Mouse (Mus musculus): ENCODE results near the gene Aqp12. TPM values are rescaled to one million over a fixed set of nuclear protein-coding genes. Genes with fewer than 3 reads are reported as not detected.

Aqp12 gene
- total and polyA plus RNA-seq, 3 experiments = not detected

DNA sequence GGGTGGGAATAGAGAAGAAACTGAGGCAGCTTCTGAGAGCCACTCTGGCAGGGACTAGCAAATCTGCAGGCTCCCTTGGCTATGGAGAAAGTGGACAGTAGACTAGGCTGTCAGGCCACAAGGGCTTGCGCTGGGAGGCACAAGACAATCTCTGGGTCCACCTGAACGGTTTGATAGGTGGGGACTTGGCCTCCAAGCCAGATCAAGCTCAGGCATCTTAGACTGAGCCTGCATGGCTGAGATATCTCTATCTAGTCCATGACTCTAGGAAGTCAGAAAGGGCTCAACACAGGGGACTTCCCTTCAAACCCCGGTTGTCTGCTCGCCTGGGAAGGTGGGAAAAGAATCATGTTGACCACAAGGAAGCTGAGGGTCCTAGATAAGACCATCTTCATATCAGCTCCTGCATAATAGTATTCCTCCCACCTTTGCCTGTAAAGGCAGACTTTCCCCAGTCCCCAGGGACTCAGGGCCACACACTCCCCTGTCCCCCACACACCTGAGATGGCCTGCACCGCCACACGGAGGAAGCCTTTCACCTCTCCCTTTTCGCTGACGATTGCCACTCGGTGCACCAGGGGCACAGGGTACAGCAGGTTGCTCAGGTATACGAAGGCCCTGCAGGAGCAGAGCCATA lies 40.1 kb downstream of the Aqp12 start:
- H3K4me1 ChIP-seq (ENCODE audit: control insufficient read depth in 1 of 2, insufficient read depth in 2 of 2) = peaks cover 0 to 4% of the 10 kb centered on the region in 2 experiments; a peak in 1 of 4 replicates
- H3K27ac ChIP-seq (ENCODE audit: insufficient read depth, low read depth) = no peak overlapping the region

DNA sequence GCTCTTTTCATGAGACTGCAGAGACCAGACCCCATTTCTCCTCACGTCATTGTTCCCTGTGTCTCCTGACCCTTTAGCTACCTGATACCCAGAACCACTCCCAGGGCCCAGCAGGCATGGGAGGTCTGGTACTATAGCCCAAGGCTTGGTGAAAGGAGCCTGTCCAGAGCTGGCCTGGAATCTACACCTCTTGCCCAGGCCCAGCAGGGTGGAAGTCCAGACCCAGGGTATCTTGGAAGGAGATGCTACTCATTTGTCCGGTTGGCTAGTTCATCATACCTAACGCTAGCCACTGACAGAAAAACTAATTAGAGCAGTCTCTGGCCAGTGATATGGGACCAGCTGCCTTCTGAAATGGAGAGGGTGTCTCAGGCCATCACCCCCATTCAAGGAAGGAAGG lies 43.9 kb downstream of the Aqp12 start:
- Histone ChIP-seq H3K4me2 (ENCODE audit: insufficient read depth, low read depth, poor library complexity, severe bottlenecking) (no peak overlapping the region), H3K27me3 (replicated peaks) (peaks cover 60% of the 10 kb centered on the region)
- in situ Hi-C loops (cut with MboI; ENCODE audit: low pct_ligation_motif_present, low pct_unique_long_range_greater_than_20kb, low sequenced_read_pairs) = no loop called here

More for the DNA sequence above, 40.1 kb downstream of the Aqp12 start:
- DNase-seq (ENCODE audit: extremely low read depth) = no peak
- no peak for TF ChIP-seq USF1 (IDR thresholded peaks at IDR 0.05; ENCODE audit: low read depth, low read length)
- no peak for TF ChIP-seq CHD1 (IDR thresholded peaks at IDR 0.05; ENCODE audit: low read depth, low read length)
- TF ChIP-seq MEF2A (IDR thresholded peaks at IDR 0.05; ENCODE audit: borderline replicate concordance, low read depth, low read length) = no peak
- TF ChIP-seq BHLHE40 (IDR thresholded peaks at IDR 0.05; ENCODE audit: low read depth, low read length) = no peak
- TF ChIP-seq MAX (IDR thresholded peaks at IDR 0.05; ENCODE audit: low read length) = no peak
- no peak for TF ChIP-seq MYC (IDR thresholded peaks at IDR 0.05; ENCODE audit: low read depth, low read length)
- TF ChIP-seq RCOR1 (conservative IDR thresholded peaks at IDR 0.05; ENCODE audit: low read depth, low read length) = no peak
- no peak for TF ChIP-seq SIN3A (IDR thresholded peaks at IDR 0.05; ENCODE audit: low read length)
- no peak for TF ChIP-seq RAD21 (IDR thresholded peaks at IDR 0.05; ENCODE audit: low read depth, low read length)
- TF ChIP-seq ELF1 (IDR thresholded peaks at IDR 0.05; ENCODE audit: low read depth, low read length) = no peak
- TF ChIP-seq JUN (IDR thresholded peaks at IDR 0.05; ENCODE audit: insufficient read depth, low read depth, low read length) = no peak
- TF ChIP-seq JUND (conservative IDR thresholded peaks at IDR 0.05; ENCODE audit: low read depth, low read length) = no peak
- no peak for TF ChIP-seq ZC3H11A (IDR thresholded peaks at IDR 0.05; ENCODE audit: low read depth, low read length)
- TF ChIP-seq IRF4 (IDR thresholded peaks at IDR 0.05; ENCODE audit: low read depth, low read length) = no peak
- TF ChIP-seq PAX5 (IDR thresholded peaks at IDR 0.05; ENCODE audit: low read length) = no peak
- TF ChIP-seq NELFE (IDR thresholded peaks at IDR 0.05; ENCODE audit: low read depth, low read length) = no peak
- TF ChIP-seq POLR2AphosphoS2 (IDR thresholded peaks at IDR 0.05; ENCODE audit: low read depth, low read length) = no peak
- no peak for TF ChIP-seq EP300 (IDR thresholded peaks at IDR 0.05; ENCODE audit: low read length)
- TF ChIP-seq MAZ (IDR thresholded peaks at IDR 0.05; ENCODE audit: low read depth, low read length) = no peak
- TF ChIP-seq ZNF384 (IDR thresholded peaks at IDR 0.05; ENCODE audit: low read depth, low read length) = no peak
- Histone ChIP-seq H3K79me2 (replicated peaks; ENCODE audit: control insufficient read depth, extremely low read depth, insufficient read depth, poor library complexity, severe bottlenecking) (no peaks in the 10 kb centered on the region), H3K4me3 (replicated peaks in 1 of 3; ENCODE audit: low read depth in 2 of 3, low read length in 2 of 3, poor library complexity in 1 of 3) (no peak overlapping the region), H3K9me3 (replicated peaks; ENCODE audit: low read length) (no peaks in the 10 kb centered on the region), H3K9ac (ENCODE audit: insufficient read depth, low read depth) (no peak overlapping the region), H3K36me3 (replicated peaks in 1 of 2; ENCODE audit: control insufficient read depth in 1 of 2, insufficient read depth in 1 of 2, low read length in 1 of 2) (no peaks in the 10 kb centered on the region), H3K27me3 (replicated peaks) (peaks cover 75% of the 10 kb centered on the region), H3K4me2 (ENCODE audit: insufficient read depth, low read depth, poor library complexity, severe bottlenecking) (no peak overlapping the region)
- in situ Hi-C loops (cut with MboI; ENCODE audit: low pct_ligation_motif_present, low pct_unique_long_range_greater_than_20kb, low sequenced_read_pairs) (no loop called here), dilution Hi-C loops (cut with MboI; ENCODE audit: extremely low pct_ligation_motif_present, extremely low pct_unique_long_range_greater_than_20kb, low sequenced_read_pairs) (no loop called here)

More for the DNA sequence above, 43.9 kb downstream of the Aqp12 start:
- Histone ChIP-seq H3K4me3 (replicated peaks in 1 of 3; ENCODE audit: low read depth in 2 of 3, low read length in 2 of 3, poor library complexity in 1 of 3) (no peak overlapping the region), H3K36me3 (replicated peaks in 1 of 2; ENCODE audit: control insufficient read depth in 1 of 2, insufficient read depth in 1 of 2, low read length in 1 of 2) (no peaks in the 10 kb centered on the region), H3K9ac (ENCODE audit: insufficient read depth, low read depth) (no peak overlapping the region), H3K79me2 (replicated peaks; ENCODE audit: control insufficient read depth, extremely low read depth, insufficient read depth, poor library complexity, severe bottlenecking) (no peaks in the 10 kb centered on the region), H3K4me1 (ENCODE audit: control insufficient read depth in 1 of 2, insufficient read depth in 2 of 2) (peaks cover 0 to 6% of the 10 kb centered on the region in 2 experiments; a peak in 1 of 4 replicates), H3K27ac (ENCODE audit: insufficient read depth, low read depth) (no peak overlapping the region), H3K9me3 (replicated peaks; ENCODE audit: low read length) (no peaks in the 10 kb centered on the region)
- no peak for DNase-seq (ENCODE audit: extremely low read depth)
- dilution Hi-C loops (cut with MboI; ENCODE audit: extremely low pct_ligation_motif_present, extremely low pct_unique_long_range_greater_than_20kb, low sequenced_read_pairs) = no loop called here
- TF ChIP-seq MAZ (IDR thresholded peaks at IDR 0.05; ENCODE audit: low read depth, low read length) = no peak
- no peak for TF ChIP-seq MYC (IDR thresholded peaks at IDR 0.05; ENCODE audit: low read depth, low read length)
- no peak for TF ChIP-seq BHLHE40 (IDR thresholded peaks at IDR 0.05; ENCODE audit: low read depth, low read length)
- no peak for TF ChIP-seq POLR2A (IDR thresholded peaks at IDR 0.05; ENCODE audit: low read depth, low read length)
- TF ChIP-seq SIN3A (IDR thresholded peaks at IDR 0.05; ENCODE audit: low read length) = no peak
- TF ChIP-seq MAFK (IDR thresholded peaks at IDR 0.05; ENCODE audit: insufficient replicate concordance, low read length) = no peak
- no peak for TF ChIP-seq PAX5 (IDR thresholded peaks at IDR 0.05; ENCODE audit: low read length)
- TF ChIP-seq ZNF384 (IDR thresholded peaks at IDR 0.05; ENCODE audit: low read depth, low read length) = no peak
- TF ChIP-seq IRF4 (IDR thresholded peaks at IDR 0.05; ENCODE audit: low read depth, low read length) = no peak
- no peak for TF ChIP-seq TCF12 (IDR thresholded peaks at IDR 0.05; ENCODE audit: low read depth, low read length)
- no peak for TF ChIP-seq EP300 (IDR thresholded peaks at IDR 0.05; ENCODE audit: low read length)
- TF ChIP-seq JUN (IDR thresholded peaks at IDR 0.05; ENCODE audit: insufficient read depth, low read depth, low read length) = no peak
- TF ChIP-seq NRF1 (IDR thresholded peaks at IDR 0.05; ENCODE audit: low read depth, low read length) = no peak
- TF ChIP-seq ZC3H11A (IDR thresholded peaks at IDR 0.05; ENCODE audit: low read depth, low read length) = no peak
- TF ChIP-seq CTCF (conservative IDR thresholded peaks at IDR 0.05 in 1 of 2, IDR thresholded peaks at IDR 0.05 in 1 of 2; ENCODE audit: low read depth in 2 of 2, low read length in 2 of 2) = no peak
- no peak for TF ChIP-seq RAD21 (IDR thresholded peaks at IDR 0.05; ENCODE audit: low read depth, low read length)
- no peak for TF ChIP-seq USF1 (IDR thresholded peaks at IDR 0.05; ENCODE audit: low read depth, low read length)
- TF ChIP-seq ELF1 (IDR thresholded peaks at IDR 0.05; ENCODE audit: low read depth, low read length) = no peak
- no peak for TF ChIP-seq ZKSCAN1 (IDR thresholded peaks at IDR 0.05; ENCODE audit: borderline replicate concordance, low read depth, low read length)

All from CH12.LX (cell line).